Mouse (Mus musculus): ENCODE results near the gene Dlg1.

The Dlg1 gene

GRCm38 (mm10) chr16:31740704-31741103 lies 77.5 kb downstream of the Dlg1 start:
- no peak for DNase-seq

- no peak for DNase-seq
Measured at GRCm38 (mm10) chr16:31750526-31750925, 87.3 kb downstream of the Dlg1 start.

GRCm38 (mm10) chr16:31754172-31755025 lies 91.2 kb downstream of the Dlg1 start:
- no peak for DNase-seq

GRCm38 (mm10) chr16:31755053-31755452 lies 91.8 kb downstream of the Dlg1 start:
- DNase-seq, result no peak

GRCm38 (mm10) chr16:31756436-31756835 lies 93.2 kb downstream of the Dlg1 start:
- DNase-seq, result no peak

GRCm38 (mm10) chr16:31757606-31758005 lies 94.4 kb downstream of the Dlg1 start:
- DNase-seq, result no peak

- DNase-seq, result no peak
Measured at GRCm38 (mm10) chr16:31759416-31759815, 96.2 kb downstream of the Dlg1 start.

- DNase-seq, result no peak
Measured at GRCm38 (mm10) chr16:31766298-31766697, 103.1 kb downstream of the Dlg1 start.

- DNase-seq, result no peak
Measured at GRCm38 (mm10) chr16:31766715-31767114, 103.5 kb downstream of the Dlg1 start.

GRCm38 (mm10) chr16:31775924-31776323 lies 112.7 kb downstream of the Dlg1 start:
- no peak for DNase-seq

- no peak for DNase-seq
Measured at GRCm38 (mm10) chr16:31781015-31781414, 117.8 kb downstream of the Dlg1 start.

GRCm38 (mm10) chr16:31790056-31790455 lies 126.8 kb downstream of the Dlg1 start:
- no peak for DNase-seq

GRCm38 (mm10) chr16:31803644-31804043 lies 140.4 kb downstream of the Dlg1 start:
- DNase-seq, result no peak

GRCm38 (mm10) chr16:31826049-31826448 lies 162.8 kb downstream of the Dlg1 start:
- no peak for DNase-seq

GRCm38 (mm10) chr16:31830726-31831125 lies 167.5 kb downstream of the Dlg1 start:
- DNase-seq, result peak; percentile 11

GRCm38 (mm10) chr16:31832630-31833422 lies 169.6 kb downstream of the Dlg1 start:
- no peak for DNase-seq

- peak; percentile 5 for DNase-seq
Measured at GRCm38 (mm10) chr16:31834011-31834584, 170.9 kb downstream of the Dlg1 start.

- DNase-seq, result no peak
Measured at GRCm38 (mm10) chr16:31834662-31835318, 171.5 kb downstream of the Dlg1 start.

GRCm38 (mm10) chr16:31837362-31837761 lies 174.1 kb downstream of the Dlg1 start:
- DNase-seq, result no peak

- DNase-seq, result no peak
Measured at GRCm38 (mm10) chr16:31844246-31844645, 181.0 kb downstream of the Dlg1 start.

GRCm38 (mm10) chr16:31846763-31847162 lies 183.5 kb downstream of the Dlg1 start:
- DNase-seq, result no peak

GRCm38 (mm10) chr16:31863920-31864319 lies 200.7 kb downstream of the Dlg1 start:
- DNase-seq, result no peak

- no peak for DNase-seq
Measured at GRCm38 (mm10) chr16:31865242-31865641, 202.0 kb downstream of the Dlg1 start.
